Mouse (Mus musculus) forelimb bud, embryonic 11.5 days (tissue): ENCODE data around the gene Anapc4.
A peak's percentile ranks its signal among the peaks of the same experiment; 100 is the strongest.

Experiments used
- DNase-seq: peaks from one replicate; pipeline ENCODE4 v3.0.0-alpha.2; 2012; ENCODE audit warnings: low read depth, low spot score

Anapc4 gene

DNA sequence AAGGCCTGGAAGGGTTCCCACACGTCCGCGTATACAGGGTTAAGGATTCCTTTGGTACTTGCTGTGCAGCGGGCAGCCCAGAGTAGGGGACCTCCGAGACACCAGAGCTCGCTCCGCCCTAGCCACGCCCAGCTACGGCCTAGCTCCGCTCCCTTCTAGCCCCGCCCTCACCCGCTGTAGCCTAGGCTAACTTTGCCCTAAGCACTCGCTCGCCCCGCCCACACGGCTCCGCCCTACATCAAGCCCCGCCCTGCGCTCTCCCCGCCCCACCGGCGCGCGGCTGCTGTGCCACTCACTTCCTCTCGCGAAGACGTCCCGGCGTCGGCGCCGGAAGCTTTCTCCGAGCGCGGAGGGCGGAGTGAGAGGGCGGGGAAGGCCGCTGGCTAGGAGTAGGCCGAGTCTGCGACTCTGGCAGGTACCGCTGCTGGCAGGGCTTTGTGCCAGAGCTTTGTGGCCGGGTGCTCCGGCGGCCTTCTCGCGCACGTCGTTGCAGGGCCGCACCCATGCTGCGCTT lies at the start of gene Anapc4:
Gene Anapc4 (plus strand): TSS at position 252 of the 514 bp plus-strand sequence.
- peak; percentile 98 for DNase-seq

- DNase-seq = no peak
These were observed 47.1 kb upstream of the Anapc4 start for GRCm38 (mm10) chr5:52786556-52787322.

DNA sequence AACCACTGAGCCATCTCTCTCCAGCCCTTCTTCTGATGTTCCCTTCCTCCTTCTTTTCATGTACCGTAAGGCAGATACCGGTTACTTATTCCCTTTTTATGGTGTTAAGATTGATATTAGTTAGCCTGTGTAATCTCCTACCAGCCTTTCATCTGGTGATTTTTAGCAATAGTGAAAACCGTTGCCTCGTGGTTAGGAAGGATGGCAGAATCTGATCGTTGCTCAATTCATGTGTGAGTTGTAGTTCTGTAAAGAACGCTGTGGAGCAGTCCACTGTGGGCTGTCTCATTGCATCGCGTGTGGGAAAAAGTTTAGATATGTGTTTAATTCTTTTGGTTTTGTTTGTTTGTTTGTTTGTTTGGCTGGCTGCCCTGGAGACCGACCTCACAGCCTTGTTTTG lies 40.6 kb upstream of the Anapc4 start:
- no peak for DNase-seq

DNA sequence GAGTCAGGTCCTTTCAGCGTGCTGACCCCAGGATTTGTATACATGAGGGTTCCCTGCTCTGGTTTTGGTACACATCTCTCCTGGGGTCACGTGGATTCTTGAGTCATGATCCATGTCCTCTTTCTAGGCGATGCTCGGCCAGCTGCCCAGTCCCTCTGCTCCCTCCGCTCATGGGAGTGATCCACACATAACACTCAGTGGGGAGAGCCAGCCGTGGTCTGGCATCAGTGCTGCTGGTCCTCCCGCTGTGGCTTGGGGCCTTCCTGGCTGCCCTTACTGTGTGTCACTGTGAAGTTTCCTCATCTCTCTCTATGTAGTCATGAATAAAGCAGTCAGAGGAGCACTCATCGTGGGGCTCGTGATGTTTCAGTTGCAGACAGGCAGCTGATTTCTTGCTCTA lies 39.7 kb upstream of the Anapc4 start:
- DNase-seq = no peak

DNA sequence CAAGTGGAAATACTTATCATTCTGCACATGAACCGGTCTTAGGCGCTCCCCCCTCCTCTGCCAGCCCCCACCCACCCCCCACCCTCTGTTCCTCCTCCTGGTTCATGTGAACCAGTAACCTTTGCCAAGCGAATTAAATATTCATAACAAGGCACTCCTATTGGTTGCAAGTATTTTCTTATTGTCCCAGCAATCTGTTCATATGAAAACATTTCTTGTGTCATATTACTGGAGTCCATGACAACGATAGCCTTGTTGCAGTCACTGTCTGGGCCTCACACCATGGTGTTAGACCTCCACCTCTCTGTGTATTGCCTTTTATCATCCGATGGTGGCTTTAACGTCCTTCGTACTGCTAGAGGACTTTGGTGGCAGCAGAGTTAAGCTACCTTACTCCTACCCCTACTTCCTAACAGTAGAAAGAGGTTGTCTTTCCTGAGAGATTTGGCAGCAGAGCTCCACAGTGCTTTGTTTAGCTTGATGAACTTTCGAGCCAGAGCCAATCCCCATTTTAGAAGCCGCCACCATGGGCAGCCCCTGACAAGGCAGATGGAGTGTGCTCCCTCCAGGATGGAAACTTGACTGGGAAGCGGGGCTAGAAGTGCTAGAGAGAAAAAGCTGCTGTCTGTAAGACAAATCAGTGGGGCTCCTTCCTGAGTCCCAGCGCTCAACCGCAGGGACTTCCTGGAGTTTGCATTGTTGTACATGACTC lies 34.4 kb upstream of the Anapc4 start:
- DNase-seq = no peak

DNA sequence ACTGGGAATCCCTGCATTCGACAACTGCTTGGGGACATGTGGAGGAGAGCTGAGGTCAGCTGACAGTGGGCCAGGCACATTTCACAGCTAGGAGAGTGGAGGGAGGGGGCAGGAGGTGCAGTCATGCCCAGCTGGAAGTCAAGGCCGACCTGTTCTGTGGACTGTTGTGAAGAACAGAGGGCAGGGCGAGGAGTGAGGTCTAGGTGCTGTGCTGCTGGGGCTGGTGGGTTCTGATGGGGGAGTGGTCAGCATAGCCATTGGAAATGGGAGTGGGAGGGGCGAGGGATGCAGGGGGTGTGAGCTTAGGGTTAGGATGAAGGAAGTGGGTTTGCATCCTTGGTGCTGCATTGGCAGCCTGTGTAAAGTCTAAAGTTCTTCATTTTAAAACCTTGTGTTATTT lies 28.0 kb upstream of the Anapc4 start:
- DNase-seq = no peak

DNA sequence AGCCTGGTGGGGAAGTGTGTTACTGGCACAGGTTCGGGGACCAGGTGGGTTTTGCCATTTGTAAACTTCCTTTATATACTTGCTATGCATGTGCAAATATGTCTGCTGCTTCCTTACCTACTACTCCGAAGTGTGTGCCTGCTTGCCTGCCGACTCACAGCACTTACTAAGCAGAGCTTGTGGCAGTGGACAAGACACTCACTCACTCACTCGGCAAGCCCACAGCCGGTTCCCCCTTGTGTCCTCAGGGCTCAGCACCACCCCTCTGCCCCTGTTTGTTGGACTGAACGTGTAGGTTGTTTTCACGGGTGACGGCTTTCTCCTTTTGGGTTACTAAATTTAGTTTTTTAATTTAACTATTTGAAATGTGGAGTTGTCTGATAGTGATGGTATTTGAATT lies 27.5 kb upstream of the Anapc4 start:
- DNase-seq = no peak

- no peak for DNase-seq
These were observed 26.8 kb upstream of the Anapc4 start for GRCm38 (mm10) chr5:52807030-52807429.

GRCm38 (mm10) chr5:52810446-52810845 lies 23.4 kb upstream of the Anapc4 start:
- no peak for DNase-seq

DNA sequence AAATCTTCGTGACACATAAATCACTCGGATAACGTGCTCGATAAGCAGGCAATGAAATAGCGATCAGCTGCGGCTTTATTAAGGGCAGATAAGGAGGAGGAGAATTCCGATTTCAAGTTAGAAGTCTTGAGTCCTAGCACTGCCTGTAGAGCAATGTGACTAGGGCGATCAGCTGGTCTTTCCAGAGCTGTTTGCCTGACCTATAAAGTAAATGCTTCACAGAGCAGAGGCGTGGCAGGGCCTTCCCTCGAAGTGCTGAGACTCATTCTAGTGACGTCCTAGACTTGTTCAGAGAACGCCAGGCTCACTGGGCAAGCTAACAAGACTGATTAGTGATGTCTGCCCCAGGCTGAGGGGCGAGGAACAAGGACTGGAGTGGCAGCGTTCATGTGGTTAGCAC lies 22.8 kb upstream of the Anapc4 start:
- DNase-seq = no peak

GRCm38 (mm10) chr5:52812456-52812855 lies 21.4 kb upstream of the Anapc4 start:
- no peak for DNase-seq

DNA sequence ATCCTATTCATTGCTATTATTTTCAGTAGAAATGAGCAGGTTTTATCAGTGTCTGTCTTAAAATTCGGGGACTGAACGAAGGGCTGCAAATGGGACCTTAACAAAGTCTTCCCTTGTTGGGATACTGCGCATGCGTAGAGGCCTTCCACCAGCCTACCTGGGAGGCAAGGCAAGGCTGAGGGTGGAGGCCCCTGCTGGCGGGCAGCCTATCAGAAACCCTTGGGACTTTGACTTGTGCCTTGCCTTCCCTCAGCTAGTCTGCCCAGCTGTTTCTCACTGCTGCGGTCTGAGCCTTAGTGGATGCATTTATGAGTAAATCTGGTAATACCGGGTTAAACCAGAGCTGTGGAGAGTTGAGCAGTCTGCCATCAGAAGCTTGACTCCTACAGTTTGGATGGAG lies 20.5 kb upstream of the Anapc4 start:
- DNase-seq = no peak

DNA sequence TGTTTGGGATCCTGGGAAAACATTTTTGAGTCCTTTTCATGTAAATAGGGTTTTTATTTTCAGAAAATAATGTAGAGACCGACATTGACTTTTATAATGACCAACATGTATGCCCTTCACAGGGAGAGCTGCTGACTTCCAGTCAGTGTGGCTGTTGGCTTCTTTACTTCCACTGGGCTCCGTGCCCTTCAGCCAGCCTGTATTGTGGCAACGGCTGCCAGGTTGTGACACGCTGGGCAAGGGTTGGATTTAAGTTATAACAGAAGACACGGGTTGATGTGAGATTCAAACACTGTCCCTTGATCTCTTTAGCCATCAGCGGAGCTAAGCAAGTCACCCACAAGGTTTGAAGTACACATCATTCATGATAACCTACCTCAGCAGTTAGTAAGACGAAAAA lies 15.1 kb upstream of the Anapc4 start:
- DNase-seq = no peak

DNA sequence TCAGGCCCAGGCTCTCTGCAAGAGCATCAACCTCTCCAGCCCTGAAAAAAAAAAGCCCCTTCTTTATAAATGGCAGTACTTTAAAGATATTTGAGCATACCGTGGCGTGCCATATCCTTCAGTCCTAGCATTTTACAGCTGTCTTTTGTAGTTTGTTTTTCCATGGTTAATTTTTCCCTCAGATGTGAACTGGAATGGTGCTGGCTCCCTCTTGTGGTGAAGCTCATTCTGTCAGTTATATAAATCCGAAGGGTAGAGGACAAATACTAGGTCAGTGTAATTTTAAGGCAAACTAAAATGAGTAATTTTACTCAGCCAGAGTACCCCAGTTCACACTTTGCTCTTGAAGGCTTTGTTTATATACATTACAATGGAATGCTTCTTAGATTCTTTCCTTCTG lies 12.1 kb upstream of the Anapc4 start:
- DNase-seq = peak; percentile 63

- no peak for DNase-seq
These were observed 5.9 kb upstream of the Anapc4 start for GRCm38 (mm10) chr5:52827923-52828322.

DNA sequence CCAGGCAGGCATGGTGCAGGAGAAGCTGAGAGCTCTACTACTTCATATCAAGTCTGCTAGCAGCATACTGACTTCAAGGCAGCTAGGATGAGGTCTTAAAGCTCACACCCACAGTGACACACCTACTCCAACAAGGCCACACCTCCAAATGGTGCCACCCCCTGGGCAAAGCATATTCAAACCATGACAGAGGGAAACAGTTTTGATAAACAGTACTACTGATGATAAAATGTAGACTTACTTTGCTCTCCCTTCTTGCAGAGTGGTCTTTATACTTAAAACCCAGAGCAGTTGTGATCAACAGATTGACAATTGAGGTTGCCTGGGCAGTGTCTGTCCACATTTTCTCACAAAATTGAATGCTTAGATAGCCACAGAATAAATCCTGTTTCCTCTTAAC lies 807 bp upstream of the Anapc4 start:
- no peak for DNase-seq

- no peak for DNase-seq
These were observed 574 bp downstream of the Anapc4 start for GRCm38 (mm10) chr5:52834386-52834785.

DNA sequence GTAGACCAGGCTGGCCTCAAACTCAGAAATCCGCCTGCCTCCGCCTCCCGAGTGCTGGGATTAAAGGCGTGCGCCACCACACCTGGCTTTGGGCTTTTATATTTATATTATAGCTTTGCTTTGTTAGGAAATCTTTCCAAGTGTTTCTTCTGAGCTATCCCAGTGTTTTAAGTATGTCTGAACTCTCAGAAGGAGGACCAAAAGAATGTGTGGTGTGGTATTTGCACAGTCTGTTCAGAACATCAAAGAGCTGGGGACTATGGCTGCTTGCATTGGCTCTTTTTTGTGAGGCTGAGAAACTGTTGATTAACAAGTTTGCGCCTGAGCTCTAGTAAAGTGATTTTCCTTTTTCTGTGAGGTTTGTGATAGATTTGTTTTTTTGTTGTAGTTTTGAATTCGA lies 10.5 kb downstream of the Anapc4 start:
- DNase-seq = no peak

- no peak for DNase-seq
These were observed 21.9 kb downstream of the Anapc4 start for GRCm38 (mm10) chr5:52855727-52856126.

DNA sequence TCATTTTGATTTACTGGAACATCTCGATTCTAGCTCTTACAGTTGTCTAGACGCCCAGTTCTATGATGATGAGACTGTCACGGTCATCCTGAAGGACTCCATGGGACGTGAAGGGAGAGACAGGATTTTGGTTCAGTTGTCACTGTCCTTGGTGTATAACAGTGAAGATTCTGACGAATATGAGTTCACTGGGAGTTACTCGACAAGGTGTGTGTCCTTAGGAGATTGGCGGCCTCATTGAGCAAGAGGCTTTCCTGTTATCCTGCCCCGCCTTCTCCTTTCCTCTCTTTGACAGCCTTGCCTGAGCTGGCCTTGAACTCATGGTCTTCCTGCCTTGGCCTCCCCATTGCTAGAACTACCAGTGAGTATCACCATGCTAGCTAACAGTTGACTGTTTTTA lies 30.6 kb downstream of the Anapc4 start:
- no peak for DNase-seq

GRCm38 (mm10) chr5:52865825-52866224 lies 32.0 kb downstream of the Anapc4 start:
- DNase-seq = no peak

DNA sequence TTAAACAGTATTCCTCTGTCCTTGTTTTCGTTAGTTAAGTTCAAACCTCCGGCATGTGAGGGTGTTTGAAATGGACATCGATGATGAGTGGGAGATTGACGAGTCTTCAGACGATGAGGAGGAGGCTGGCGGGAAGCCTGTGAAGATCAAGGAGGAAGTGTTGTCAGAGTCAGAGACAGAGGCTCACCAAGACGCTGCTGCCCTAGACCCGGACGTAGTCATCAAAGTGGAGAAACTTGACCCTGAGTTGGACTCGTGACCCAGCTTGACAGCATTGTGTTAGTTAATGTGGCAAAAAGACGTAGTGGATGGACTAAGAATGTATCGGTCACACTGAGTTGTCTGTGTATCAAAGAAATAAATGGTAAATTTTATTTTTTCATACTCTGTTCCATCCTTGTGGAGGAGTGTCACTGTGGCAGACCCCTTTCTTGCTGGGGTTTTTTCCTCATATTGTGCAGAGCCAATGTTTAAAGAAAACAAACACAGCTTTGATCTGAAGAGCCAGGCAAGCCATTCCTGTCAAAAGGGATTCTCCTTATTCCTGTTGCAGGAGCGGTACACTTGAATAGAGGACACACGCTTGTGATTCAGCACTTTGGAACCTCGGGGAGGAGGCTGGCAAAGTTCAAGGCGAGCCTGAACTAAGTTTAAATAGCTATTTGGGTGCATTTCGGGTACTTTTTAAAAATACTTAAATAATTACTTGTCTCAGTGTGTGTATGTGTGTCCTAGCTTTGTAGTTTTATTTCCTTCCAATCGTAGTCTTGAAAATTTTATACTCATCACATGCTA lies 32.7 kb downstream of the Anapc4 start:
- no peak for DNase-seq
